Mouse (Mus musculus) lung, postnatal 10 days (tissue): Measurements from ENCODE around the gene Tdrd3.

Experiments used
- DNase-seq: peaks from one replicate; pipeline ENCODE4 v3.0.0; 2021

The Tdrd3 gene

GRCm38 (mm10) chr14:87567626-87568446, 151.4 kb downstream of the Tdrd3 start:
- peak; percentile 48 for DNase-seq

GRCm38 (mm10) chr14:87568447-87568908, 152.0 kb downstream of the Tdrd3 start:
- DNase-seq, result peak; percentile 72

- DNase-seq, result no peak
Observed at GRCm38 (mm10) chr14:87569471-87569870, 153.0 kb downstream of the Tdrd3 start.

GRCm38 (mm10) chr14:87572453-87572852, 156.0 kb downstream of the Tdrd3 start:
- DNase-seq, result no peak

- DNase-seq, result no peak
Observed at GRCm38 (mm10) chr14:87582610-87583009, 166.2 kb downstream of the Tdrd3 start.
